Mouse (Mus musculus): ENCODE measurements around the gene Tcte1.

Gene Tcte1

DNA sequence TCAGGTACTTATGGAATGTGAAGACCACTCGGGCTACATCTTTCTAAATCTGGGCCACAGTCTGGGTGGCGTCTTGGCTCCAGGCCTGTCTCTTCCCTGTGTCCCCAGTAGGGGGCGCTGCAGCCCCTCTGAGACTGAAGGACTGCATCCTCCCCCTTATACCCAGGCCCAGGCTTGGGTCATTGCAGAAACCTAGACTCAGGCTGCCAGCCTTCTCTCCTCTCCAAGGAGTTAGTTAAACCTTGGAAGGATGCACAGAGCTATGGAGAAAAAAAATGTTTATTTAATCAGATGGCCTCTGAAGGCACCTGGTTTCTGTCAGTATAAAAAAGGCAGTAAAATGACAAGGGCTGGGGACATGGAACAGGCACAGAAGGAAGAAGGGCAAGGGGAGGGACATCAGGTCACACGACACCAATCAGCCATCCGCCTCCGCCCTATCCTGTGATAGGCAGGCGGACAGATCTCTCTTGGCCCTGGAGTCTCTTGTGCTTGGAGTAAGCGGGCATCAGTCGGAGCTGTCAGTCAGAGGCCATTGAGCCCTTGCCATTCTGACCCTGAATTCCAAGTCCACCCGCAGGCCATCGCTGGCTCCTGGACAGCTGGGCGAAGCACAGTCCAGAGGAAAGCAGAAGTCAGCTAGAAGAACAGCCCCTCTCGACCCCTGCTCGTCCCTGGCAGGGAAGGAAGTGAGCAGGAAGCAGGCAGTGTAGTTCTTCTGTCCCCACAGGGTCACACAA lies 61.9 kb downstream of the Tcte1 start:
- DNase-seq (ENCODE audit: low read depth, low spot score): peak; percentile 84

DNA sequence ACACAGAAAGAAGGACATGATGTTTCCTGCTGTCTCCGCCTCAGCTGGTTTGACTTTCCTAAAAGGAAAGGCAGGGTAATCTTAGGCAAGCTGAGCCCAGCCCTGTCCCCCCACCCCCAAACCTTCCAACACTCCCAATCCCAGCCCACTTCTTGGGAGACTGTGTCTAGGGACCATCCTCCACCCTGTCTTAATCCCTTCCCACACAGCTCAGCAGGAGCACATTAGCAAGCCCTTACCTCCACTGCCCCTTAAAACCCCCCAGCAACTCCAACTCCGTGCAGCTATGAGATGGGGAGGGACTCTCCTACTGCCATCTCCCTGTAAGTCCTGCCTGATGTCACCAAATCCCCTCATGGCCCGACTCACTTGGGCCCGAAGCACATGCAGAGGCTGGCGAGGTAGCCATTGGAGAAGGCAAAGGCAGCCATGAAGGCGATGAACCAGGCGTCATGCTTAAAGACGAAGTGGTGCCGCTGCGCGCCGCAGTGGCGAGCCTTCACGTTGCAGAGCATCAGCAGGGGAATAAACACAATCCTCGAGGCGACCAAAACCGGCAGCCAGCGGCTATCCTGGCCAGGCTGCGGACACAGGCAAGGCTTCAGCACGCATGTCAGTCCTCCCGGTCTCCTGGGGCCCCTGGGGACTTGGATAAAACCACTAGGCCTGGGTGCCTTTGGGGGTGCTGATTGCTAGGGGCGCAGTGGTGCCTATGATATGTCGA lies 62.7 kb downstream of the Tcte1 start:
- DNase-seq (ENCODE audit: low read depth, low spot score): no peak

DNA sequence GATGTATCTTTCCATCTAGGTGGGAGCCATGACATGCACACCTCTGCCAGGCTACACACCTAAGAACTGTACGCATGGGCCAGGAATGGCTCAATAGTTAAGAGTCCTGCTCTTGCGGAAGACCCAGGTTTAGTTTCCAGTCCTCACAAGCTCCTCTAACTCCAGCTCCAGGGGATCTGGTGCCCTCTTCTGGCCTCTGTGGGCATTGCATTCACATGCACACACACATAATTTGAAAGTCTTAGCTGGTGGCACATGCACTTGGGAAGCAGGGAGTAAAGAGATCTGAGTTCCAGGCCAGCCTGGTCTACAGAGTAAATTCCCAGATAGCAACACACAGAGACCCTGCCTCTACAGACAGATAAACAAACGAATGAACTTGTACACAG lies 63.2 kb downstream of the Tcte1 start:
- no peak for DNase-seq (ENCODE audit: low read depth, low spot score)

DNA sequence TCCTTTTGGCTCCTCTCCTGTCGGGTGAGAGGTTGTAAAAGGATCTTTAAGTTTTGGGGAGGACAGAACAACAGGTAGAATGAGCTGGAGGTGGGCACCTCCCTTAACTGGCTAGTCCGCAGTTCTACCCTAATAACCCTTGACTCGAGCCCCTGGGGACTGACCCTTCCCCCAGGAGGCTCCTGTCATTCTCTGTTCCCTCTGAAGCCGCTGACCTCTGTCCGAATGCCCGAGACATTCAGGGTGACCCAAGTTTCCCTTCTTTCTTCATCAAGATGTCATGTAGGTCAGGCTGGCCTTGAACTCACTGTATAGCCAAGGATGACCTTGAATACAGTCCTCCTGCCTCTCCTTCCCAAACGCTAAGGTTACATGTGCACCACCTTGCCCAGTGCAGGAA lies 65.1 kb downstream of the Tcte1 start:
- DNase-seq (ENCODE audit: low read depth, low spot score): no peak

DNA sequence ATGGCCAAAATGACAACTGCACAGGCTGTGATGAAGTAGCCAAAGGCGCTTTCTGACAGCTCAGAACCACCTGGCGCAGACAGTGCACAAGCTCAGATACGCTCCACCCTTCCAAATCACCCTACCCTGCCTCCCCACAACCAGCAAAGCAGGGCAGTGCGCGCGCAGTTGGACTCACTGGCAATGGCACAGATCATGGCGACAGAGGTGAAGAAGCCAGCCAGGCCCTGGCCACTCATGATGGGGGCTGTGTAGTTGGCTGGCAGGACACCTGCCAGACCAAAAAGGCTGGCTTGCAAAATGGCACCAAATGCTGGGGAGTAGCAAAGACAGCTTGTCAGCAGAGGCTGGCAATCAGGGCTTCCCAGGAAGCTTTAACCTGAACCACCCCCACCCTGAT lies 66.0 kb downstream of the Tcte1 start:
- no peak for DNase-seq (ENCODE audit: low read depth, low spot score)

DNA sequence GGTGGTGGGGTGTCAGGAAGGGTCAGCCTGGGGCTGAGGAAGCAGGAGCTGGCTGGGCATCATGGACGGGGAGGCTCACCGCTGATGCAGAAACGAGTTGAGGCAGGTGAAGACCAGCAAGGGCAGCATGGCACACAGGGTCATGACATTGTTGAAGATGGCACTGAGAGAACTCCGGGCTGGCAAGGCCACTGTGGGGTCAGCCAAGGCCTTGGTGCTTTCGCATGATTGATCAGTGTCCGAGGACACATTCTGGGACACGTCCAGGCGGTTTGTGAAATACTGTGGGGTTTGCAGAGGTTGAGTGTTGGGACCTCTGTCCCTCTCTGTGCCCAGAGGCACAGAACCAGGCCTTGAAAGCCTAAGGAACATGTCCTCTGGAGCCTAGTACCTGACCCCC lies 66.6 kb downstream of the Tcte1 start:
- DNase-seq (ENCODE audit: low read depth, low spot score): no peak

DNA sequence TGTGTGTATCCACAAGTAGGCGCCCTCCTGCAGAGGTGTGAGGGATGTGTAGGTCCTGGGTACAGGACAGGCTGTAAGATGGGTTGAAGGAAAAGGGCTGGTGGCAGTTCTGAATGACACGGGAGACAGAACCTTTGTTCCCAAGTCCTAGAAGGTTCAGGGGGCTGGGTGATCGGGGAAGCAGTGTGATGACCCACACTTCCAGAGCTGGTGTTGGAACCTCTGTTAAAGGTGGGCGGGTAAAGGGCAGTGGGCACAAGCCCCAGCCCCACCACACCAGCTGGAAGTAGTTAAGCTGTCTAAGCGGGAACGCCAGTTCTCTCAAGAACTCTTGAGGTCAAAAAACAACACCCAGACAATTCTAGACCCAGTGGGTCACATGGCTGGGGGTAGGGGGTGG lies 67.2 kb downstream of the Tcte1 start:
- DNase-seq (ENCODE audit: low read depth, low spot score): no peak

DNA sequence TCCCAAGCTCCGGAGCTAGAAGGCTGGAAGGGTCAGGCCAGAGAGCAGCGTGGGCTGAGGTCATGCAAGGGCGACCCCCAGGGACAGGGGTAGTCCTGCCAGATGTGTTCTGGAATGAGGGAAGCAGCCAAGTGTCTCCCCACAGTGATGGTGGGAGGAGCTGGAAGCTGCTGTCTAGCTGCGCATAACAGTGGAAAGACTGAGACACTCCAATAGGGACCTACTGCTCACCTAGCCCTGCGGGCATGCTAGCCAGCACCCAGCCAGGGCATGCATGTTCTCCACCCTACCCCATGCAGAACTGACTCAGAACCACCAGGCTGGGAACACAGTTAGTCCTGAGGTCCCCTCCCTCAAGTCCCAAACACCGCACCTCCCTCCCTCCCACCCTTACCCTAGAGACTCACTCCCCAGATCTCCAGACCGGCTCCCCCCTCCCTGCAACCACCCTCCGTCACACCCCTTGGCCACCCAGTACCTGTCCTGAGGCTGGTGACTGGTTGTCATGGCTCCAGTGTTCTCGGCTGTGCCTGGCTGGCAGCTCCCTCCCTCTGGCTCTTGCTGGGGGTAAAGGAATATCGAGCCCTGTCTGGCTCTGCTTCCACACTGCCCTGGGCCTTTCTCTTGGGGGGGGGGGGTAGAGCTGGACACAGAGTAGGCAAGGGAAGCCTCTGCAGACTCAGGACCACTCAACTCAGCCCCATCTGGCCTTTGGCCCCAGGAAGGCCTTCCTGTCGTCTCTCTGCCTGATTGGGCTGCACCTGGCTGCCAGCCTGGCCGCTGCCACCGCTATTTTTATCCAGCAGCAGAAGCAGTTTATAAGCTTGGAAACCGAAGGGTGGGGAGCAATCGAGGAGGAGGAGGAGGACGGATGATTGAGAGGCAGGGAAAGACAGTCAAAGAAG lies 68.7 kb downstream of the Tcte1 start:
- DNase-seq (ENCODE audit: low read depth, low spot score): no peak

Data from mesoderm, embryonic 11.5 days (tissue).